Mouse (Mus musculus) hindbrain, embryonic 12.5 days (tissue): ENCODE measurements at regions not wholly inside any gene's neighbourhood (a gene's known extent, or its start where the extent isn't known, plus 50 kb on each side); places are given as distances from the start of the nearest gene placed in this dataset.
A peak's percentile ranks its signal among the peaks of the same experiment; 100 is the strongest.

Experiments used
- ATAC-seq: fragments of 200-750 bp; cut with Nextera tagmentation; 2 replicates; pipeline ENCODE4 v1.8.0; 2017; ENCODE audit warnings: moderate TSS enrichment; ENCODE audit not compliant: low FRiP score
- H3K27ac ChIP-seq: fragments of 300-500 bp; sonication (generic); 2 replicates; pipeline ENCODE4 v1.5.1; 2016; ENCODE audit warnings: mild to moderate bottlenecking
- H3K27me3 ChIP-seq: fragments of 300-500 bp; sonication (generic); 2 replicates; pipeline ENCODE4 v1.6.1; 2016; ENCODE audit warnings: mild to moderate bottlenecking
- H3K36me3 ChIP-seq: fragments of 300-500 bp; sonication (generic); 2 replicates; pipeline ENCODE4 v1.6.1; 2016; ENCODE audit warnings: mild to moderate bottlenecking
- H3K4me1 ChIP-seq: fragments of 300-500 bp; sonication (generic); 2 replicates; pipeline ENCODE4 v1.6.1; 2016
- H3K4me2 ChIP-seq: fragments of 300-500 bp; sonication (generic); replicated peaks from 2 replicates; pipeline ENCODE4 v1.6.1; 2016; ENCODE audit warnings: mild to moderate bottlenecking
- H3K4me3 ChIP-seq: fragments of 300-500 bp; sonication (generic); 2 replicates; pipeline ENCODE4 v1.5.1; 2016; ENCODE audit warnings: mild to moderate bottlenecking
- H3K9ac ChIP-seq: fragments of 300-500 bp; sonication (generic); 2 replicates; pipeline ENCODE4 v1.6.1; 2016; ENCODE audit warnings: mild to moderate bottlenecking, moderate library complexity
- H3K9me3 ChIP-seq: fragments of 300-500 bp; sonication (generic); replicated peaks from 2 replicates; pipeline ENCODE4 v1.6.1; 2016; ENCODE audit warnings: mild to moderate bottlenecking
- whole genome bisulfite sequencing: fragments of 180-500 bp; shearing (Covaris S2); methylation state at CpG from one replicate; pipeline ENCODE4 v1.1.7; 2016; 5-methylcytosine and 5-hydroxymethylcytosine counted together

DNA sequence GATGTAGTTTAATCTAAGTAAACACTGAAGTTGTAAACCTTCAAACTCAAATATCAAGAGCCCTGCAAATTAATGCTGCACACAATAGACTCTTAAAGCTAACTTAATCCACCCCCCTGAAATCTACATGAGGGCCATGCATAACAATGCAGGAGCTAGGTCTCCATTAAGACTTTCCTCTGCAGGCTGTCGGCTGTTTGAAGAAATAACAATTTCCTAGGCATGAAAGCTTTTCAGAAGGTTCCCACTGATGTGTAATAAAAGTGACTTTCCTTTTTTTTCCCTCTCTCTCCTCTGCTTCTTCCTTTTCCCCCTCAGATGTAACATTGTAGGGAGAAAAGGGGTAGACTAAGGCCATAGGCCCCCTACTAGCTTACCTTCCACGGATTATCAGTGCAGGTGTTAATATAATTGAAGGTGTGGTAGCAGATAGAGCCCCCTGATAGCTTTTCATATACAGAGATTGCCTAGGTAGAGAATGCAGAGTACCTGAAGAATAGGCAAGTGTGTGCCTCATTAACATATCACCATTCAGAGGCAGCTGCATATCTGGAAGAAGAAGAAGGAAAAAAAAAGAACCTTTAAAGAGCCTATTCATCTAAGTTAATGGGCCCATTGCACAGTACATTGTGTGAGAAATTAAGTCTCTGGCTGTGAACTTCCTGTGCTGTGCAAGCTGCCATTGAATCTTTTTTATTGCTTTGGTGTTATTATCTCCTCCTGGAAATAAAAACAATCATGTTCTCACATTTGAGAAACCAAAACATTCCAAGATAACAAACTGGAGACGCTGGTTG is 528.3 kb upstream of the Zic4 start:
- Histone ChIP-seq H3K4me2 (no peak overlapping the region), H3K27ac (no peak overlapping the region), H3K9ac (no peak overlapping the region), H3K4me3 (no peak overlapping the region), H3K4me1 (no peaks in the 10 kb centered on the region), H3K9me3 (no peaks in the 10 kb centered on the region), H3K27me3 (no peaks in the 10 kb centered on the region), H3K36me3 (no peaks in the 10 kb centered on the region)
- WGBS, result 15% methylated on average over 3 of the region's 3 CpGs
- ATAC-seq, result no peak

DNA sequence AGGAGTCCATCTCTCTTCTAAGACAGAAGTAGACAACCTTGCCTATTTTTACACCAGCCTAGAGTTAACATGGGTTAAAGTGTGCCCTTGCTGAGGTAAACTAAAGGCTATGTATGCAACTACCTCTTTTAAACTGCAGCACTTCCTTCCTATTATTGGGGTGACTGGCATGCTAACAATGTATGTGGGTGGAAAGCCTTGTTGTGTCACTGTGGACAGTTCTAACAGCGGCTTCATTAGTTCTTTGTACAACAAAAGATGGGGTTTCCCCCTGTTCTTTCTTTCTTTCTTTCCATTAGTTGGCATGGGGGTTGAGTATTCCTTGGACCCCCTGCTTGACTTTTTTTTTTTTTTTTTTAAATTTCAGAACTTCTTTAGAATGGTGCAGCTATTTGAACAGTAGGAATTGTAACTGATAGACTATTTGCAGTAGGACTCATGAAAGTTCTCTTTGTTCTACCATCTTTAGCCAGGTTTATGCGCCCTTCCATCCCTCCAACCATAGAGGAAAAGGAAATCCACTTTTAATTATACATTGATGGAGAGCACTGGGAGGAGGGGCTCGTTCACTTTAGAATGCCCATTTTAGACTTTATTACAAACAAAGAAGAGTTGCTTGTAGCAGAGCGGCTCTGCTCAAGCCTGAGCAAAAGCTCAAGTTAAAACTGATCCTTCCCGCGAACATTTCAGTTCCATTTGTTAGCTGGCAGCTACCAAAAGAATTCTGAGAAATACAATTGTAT is 523.9 kb upstream of the Zic4 start:
- Histone ChIP-seq H3K27ac (no peak overlapping the region), H3K4me2 (no peak overlapping the region), H3K9me3 (no peaks in the 10 kb centered on the region), H3K36me3 (no peaks in the 10 kb centered on the region), H3K4me1 (no peaks in the 10 kb centered on the region), H3K9ac (no peak overlapping the region), H3K4me3 (no peak overlapping the region), H3K27me3 (no peaks in the 10 kb centered on the region)
- 55% methylated on average over 6 of the region's 6 CpGs for WGBS
- ATAC-seq, result no peak

DNA sequence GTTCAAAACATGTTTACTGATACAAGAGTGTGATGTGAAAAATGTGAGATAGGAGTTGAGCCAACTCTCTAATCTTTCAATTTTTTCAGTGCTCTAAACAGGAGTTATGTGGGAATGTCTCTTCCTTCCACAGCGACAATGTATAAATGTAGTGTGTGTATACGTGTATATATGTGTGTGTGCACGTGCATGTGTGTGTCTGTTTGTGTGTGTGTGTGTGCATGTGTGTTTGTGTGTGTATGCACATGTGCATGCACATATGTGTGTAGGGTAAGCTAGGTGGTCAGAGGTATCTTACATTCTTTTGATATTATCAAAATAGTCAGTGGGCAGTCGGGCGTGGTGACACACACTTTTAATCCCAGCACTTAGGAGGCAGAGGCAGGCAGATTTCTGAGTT is 511.2 kb upstream of the Zic4 start:
- 92% methylated on average over 5 of the region's 5 CpGs for WGBS
- no peaks in the 10 kb centered on the region for H3K4me1 ChIP-seq
- H3K36me3 ChIP-seq, result no peaks in the 10 kb centered on the region
- no peak overlapping the region for H3K9ac ChIP-seq
- no peak for ATAC-seq
- no peak overlapping the region for H3K4me3 ChIP-seq
- H3K4me2 ChIP-seq, result no peak overlapping the region
- no peaks in the 10 kb centered on the region for H3K9me3 ChIP-seq
- no peak overlapping the region for H3K27ac ChIP-seq
- H3K27me3 ChIP-seq, result no peaks in the 10 kb centered on the region

DNA sequence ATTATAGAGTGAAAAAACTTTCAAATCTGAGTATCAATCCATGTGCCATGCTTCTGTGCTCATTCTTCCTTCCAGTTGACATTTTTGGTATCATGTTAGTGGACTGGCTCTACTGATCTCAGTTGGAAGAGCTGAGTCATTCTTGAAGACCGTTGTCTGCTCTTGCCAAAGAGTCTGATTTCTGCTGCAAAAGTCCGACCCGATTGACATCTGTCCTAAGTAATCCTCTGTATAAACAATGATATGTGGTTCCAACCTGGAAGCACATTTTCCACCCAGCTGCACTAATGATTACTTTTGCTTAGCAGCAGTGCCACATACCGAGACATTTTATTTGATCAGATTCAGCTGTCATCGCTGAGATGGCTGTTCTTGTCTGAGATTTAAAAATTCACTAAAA is 490.6 kb upstream of the Zic4 start:
- Histone ChIP-seq H3K4me2 (no peak overlapping the region), H3K4me3 (no peak overlapping the region), H3K9ac (no peak overlapping the region), H3K27ac (no peak overlapping the region), H3K9me3 (no peaks in the 10 kb centered on the region), H3K36me3 (no peaks in the 10 kb centered on the region), H3K4me1 (no peaks in the 10 kb centered on the region), H3K27me3 (no peaks in the 10 kb centered on the region)
- WGBS, result 69% methylated on average over 5 of the region's 5 CpGs
- ATAC-seq, result no peak

DNA sequence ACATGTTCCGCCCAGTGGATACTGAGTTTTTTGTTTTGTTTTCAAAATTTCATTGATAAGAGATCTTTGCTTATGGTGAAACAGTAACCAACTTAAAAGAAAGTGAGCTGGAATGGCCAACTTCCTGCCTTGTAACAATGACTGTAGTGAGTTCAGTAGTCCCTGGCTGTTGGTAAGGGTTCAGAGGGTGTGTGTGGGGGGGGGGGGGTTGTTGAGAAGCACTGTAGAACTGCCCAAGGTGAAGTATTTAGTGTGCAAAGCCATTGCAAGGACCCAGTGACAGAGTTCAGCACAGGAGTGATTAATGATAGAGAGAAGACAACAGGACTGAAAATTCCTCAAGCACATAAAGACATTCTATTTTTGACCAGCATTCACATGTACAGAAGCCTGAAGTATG is 477.7 kb upstream of the Zic4 start:
- no peak overlapping the region for H3K9ac ChIP-seq
- no peaks in the 10 kb centered on the region for H3K27me3 ChIP-seq
- no peaks in the 10 kb centered on the region for H3K36me3 ChIP-seq
- no peak overlapping the region for H3K4me2 ChIP-seq
- no peak for ATAC-seq
- no peaks in the 10 kb centered on the region for H3K4me1 ChIP-seq
- H3K27ac ChIP-seq, result no peak overlapping the region
- no peaks in the 10 kb centered on the region for H3K9me3 ChIP-seq
- H3K4me3 ChIP-seq, result no peak overlapping the region
- 88% methylated on average over 1 of the region's 1 CpGs for WGBS

DNA sequence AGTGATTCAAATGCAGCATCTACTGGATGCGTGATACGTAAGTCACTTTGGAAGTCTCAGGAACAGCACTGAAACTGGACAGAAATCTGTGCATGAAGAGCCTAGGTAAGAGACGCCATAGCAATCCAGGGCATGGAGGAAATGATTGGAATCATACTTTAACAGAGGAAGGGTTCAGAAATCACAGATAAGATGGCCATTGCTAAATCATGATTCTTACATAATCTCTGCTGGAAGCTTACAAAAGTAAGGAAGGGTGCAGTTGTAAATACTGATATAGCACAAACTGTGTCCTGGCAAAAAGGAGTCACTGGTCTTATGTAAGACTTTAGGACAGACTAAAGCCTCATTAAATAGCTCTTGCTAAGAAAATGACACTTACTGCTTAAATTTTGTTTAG is 474.8 kb upstream of the Zic4 start:
- H3K36me3 ChIP-seq, result no peaks in the 10 kb centered on the region
- H3K27me3 ChIP-seq, result no peaks in the 10 kb centered on the region
- no peak overlapping the region for H3K4me3 ChIP-seq
- no peak overlapping the region for H3K9ac ChIP-seq
- 90% methylated on average over 3 of the region's 3 CpGs for WGBS
- H3K9me3 ChIP-seq, result no peaks in the 10 kb centered on the region
- ATAC-seq, result no peak
- H3K4me1 ChIP-seq, result no peaks in the 10 kb centered on the region
- no peak overlapping the region for H3K4me2 ChIP-seq
- H3K27ac ChIP-seq, result no peak overlapping the region

DNA sequence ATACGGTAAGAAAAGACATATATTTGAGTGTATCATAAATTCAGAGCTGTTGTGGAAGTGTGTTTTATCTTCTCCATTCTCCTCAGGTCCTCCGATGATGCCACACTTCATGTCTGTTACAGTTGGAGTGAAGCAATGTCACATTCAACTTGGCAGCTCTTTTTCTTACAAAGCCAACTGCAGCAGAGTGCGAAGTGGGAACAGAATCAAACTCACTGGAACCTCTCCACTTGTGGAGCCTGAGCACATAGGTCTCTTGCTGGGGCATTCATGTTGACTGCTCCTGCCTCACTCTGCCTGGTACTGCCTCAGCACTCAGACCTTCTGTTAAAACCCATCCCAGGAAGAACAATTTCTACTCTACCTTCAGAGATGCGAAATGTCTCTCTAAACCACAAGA is 471.4 kb upstream of the Zic4 start:
- no peak overlapping the region for H3K4me3 ChIP-seq
- H3K9ac ChIP-seq, result no peak overlapping the region
- no peaks in the 10 kb centered on the region for H3K4me1 ChIP-seq
- H3K27me3 ChIP-seq, result no peaks in the 10 kb centered on the region
- H3K27ac ChIP-seq, result no peak overlapping the region
- H3K4me2 ChIP-seq, result no peak overlapping the region
- WGBS, result 88% methylated on average over 4 of the region's 4 CpGs
- no peak for ATAC-seq
- no peaks in the 10 kb centered on the region for H3K9me3 ChIP-seq
- H3K36me3 ChIP-seq, result no peaks in the 10 kb centered on the region

DNA sequence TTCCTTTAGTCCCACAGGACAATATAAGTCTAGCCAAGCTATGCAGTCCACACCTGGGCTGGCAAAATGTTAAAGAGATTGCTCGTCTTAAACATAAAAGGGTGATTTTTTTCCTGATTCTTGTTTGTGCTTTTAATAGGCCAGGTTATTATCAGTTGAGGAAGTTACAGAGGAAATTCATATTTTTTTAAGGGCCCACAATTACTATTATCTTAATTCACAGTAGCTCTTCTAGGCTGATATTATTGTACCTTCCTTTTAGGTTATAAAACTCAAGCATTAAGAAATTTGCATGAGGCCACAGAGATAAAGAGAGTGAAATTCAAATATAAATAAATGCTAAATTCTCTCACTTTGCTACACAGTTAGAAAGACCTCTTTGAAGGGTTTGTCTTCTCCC is 469.4 kb upstream of the Zic4 start:
- no peak for ATAC-seq
- WGBS, result 64% methylated on average over 1 of the region's 1 CpGs

DNA sequence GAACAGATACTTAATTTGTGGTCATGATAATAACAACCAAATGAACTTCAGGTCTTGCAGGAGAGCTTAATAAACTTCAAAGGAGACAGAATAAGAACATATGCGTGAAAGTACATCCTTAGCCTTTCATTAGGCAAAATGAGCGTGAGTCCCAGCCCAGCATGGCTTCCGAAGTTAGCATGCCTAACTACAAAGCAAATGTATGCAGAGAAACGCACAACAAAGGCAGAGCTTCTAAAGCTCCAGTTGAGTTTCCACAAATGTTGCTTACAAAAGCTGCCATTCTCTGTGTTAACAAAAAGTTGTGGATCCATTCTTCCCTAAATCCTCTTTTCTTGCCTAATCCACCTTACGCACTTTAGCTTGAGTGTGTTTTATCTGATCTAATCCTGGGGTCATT is 458.7 kb upstream of the Zic4 start:
- Histone ChIP-seq H3K4me2 (no peak overlapping the region), H3K9ac (no peak overlapping the region), H3K4me1 (peaks cover 2% of the 10 kb centered on the region; the same call in 1 of the 2 replicates), H3K36me3 (no peaks in the 10 kb centered on the region), H3K4me3 (no peak overlapping the region), H3K27ac (no peak overlapping the region), H3K9me3 (no peaks in the 10 kb centered on the region), H3K27me3 (no peaks in the 10 kb centered on the region)
- 13% methylated on average over 5 of the region's 5 CpGs for WGBS
- no peak for ATAC-seq

More for the DNA sequence above, 469.4 kb upstream of the Zic4 start:
- no peak overlapping the region for H3K4me2 ChIP-seq
- H3K4me1 ChIP-seq, result no peaks in the 10 kb centered on the region
- no peaks in the 10 kb centered on the region for H3K36me3 ChIP-seq
- no peaks in the 10 kb centered on the region for H3K27me3 ChIP-seq
- no peak overlapping the region for H3K27ac ChIP-seq
- no peak overlapping the region for H3K4me3 ChIP-seq
- no peak overlapping the region for H3K9ac ChIP-seq
- H3K9me3 ChIP-seq, result no peaks in the 10 kb centered on the region

DNA sequence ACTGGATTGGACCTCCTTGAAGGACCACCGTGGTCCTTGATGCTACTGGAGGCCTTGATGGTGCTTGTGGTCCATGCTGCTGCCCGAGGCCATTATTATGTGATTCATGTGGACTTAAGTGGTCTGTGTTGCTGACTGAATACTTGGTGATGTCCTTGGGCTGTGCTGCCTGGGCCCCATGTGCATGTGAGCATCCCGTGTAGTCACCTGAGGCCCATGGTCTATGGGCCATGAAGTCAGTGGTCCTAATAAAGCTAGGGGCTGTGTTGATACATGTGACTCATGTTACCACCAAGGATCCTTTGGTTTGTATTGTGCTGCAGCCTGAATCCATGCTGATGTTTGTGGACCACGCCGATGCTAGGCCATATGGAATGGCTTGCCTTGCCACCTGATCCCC is 456.1 kb upstream of the Zic4 start:
- H3K4me2 ChIP-seq, result no peak overlapping the region
- ATAC-seq, result 0 out of 2 replicates have a peak, but pooled peaks have one; percentile 54
- WGBS, result 95% methylated on average over 5 of the region's 5 CpGs

DNA sequence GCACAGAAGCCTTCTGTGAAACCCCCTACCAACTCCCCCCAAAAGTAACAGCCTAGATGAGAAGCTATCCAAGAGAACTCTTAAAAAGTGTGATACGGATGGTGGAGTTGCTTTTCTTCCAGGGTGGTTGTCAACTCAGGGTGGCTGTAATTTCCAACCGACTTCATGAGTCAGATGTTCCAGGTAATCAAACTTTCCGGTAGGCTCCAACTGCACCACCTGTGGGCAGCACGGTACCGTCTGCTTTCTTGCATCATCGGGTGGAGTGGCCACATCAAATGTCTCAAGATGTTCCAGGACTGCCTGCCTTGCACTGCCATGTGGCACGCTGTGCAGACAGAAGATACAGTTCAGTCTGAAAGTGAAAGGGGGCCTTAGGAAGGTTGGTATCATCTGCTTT is 455.5 kb upstream of the Zic4 start:
- 95% methylated on average over 7 of the region's 7 CpGs for WGBS
- Histone ChIP-seq H3K9ac (no peak overlapping the region), H3K36me3 (no peaks in the 10 kb centered on the region), H3K4me2 (no peak overlapping the region), H3K9me3 (no peaks in the 10 kb centered on the region), H3K27me3 (no peaks in the 10 kb centered on the region), H3K27ac (no peak overlapping the region), H3K4me1 (peaks cover 2% of the 10 kb centered on the region; the same call in 1 of the 2 replicates), H3K4me3 (no peak overlapping the region)
- ATAC-seq, result no peak

More for the DNA sequence above, 456.1 kb upstream of the Zic4 start:
- Histone ChIP-seq H3K27me3 (no peaks in the 10 kb centered on the region), H3K36me3 (no peaks in the 10 kb centered on the region), H3K9me3 (no peaks in the 10 kb centered on the region), H3K9ac (no peak overlapping the region), H3K4me1 (peaks cover 2% of the 10 kb centered on the region; the same call in 1 of the 2 replicates), H3K4me3 (no peak overlapping the region), H3K27ac (no peak overlapping the region)

DNA sequence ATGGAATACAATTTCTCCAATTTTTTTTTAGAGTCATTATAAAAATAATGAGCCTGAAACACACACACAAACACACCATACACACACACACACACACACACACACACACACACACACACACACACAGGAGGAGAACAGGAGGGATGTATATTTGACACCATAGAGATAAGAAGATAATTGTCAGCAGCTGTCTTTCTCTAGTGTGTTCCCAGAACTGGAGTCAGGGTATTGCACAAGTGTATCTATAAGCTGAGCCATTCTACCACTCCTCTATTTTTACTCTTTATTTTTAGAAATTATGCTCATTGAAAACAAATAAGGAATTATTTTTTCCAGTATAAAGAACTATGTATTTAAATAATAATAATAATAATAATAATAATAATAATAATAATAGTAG is 407.6 kb upstream of the Zic4 start:
- Histone ChIP-seq H3K9ac (no peak overlapping the region), H3K4me2 (no peak overlapping the region)
- ATAC-seq, result no peak

DNA sequence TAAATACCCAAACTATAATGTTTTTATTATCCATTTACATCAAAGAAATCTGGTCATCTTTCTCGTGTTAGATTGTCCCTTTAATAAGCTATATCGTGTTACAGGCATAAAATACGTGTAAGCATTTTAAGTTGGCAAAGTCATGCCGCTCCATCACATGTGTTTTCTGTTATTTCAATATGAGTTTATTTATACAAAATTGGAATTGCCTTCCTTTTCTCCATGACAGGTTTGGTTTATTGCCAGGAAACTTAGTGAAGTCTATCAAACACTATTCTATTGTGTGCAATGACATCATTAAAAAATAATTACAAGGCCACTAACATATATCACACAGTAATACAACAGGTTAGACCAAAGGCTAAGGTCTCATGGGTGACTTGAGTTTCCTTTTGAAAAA is 400.8 kb upstream of the Zic4 start:
- no peak for ATAC-seq
- Histone ChIP-seq H3K9me3 (no peaks in the 10 kb centered on the region), H3K27ac (no peak overlapping the region), H3K9ac (no peak overlapping the region), H3K36me3 (no peaks in the 10 kb centered on the region), H3K4me3 (no peak overlapping the region), H3K4me1 (no peaks in the 10 kb centered on the region), H3K4me2 (no peak overlapping the region), H3K27me3 (no peaks in the 10 kb centered on the region)
- WGBS, result 71% methylated on average over 4 of the region's 4 CpGs

More for the DNA sequence above, 407.6 kb upstream of the Zic4 start:
- no peak overlapping the region for H3K4me3 ChIP-seq
- no peaks in the 10 kb centered on the region for H3K9me3 ChIP-seq
- H3K36me3 ChIP-seq, result no peaks in the 10 kb centered on the region
- no peaks in the 10 kb centered on the region for H3K27me3 ChIP-seq
- no peak overlapping the region for H3K27ac ChIP-seq
- H3K4me1 ChIP-seq, result no peaks in the 10 kb centered on the region
